Mouse (Mus musculus): ENCODE data around the gene Prr22. TPM values are rescaled to one million over a fixed set of nuclear protein-coding genes. Genes with fewer than 3 reads are reported as not detected.

Prr22 gene
- total and polyA plus RNA-seq, 3 experiments, result 0.15 to 1.3 (median 0.93) TPM

- H3K9me3 ChIP-seq (replicated peaks; ENCODE audit: low read length), result no peaks in the 10 kb centered on the region
- no peak overlapping the region for H3K9ac ChIP-seq (ENCODE audit: insufficient read depth, low read depth)
- H3K4me3 ChIP-seq (replicated peaks in 1 of 3; ENCODE audit: low read depth in 2 of 3, low read length in 2 of 3, poor library complexity in 1 of 3), result no peak overlapping the region
- peaks cover 74% of the 10 kb centered on the region for H3K27me3 ChIP-seq (replicated peaks)
- no peak overlapping the region for H3K27ac ChIP-seq (ENCODE audit: insufficient read depth, low read depth)
- TF ChIP-seq MAZ (IDR thresholded peaks at IDR 0.05; ENCODE audit: low read depth, low read length), result no peak
- TF ChIP-seq BHLHE40 (IDR thresholded peaks at IDR 0.05; ENCODE audit: low read depth, low read length), result no peak
- no peak for TF ChIP-seq IRF4 (IDR thresholded peaks at IDR 0.05; ENCODE audit: low read depth, low read length)
- no peak for TF ChIP-seq MAX (IDR thresholded peaks at IDR 0.05; ENCODE audit: low read length)
- TF ChIP-seq TCF12 (IDR thresholded peaks at IDR 0.05; ENCODE audit: low read depth, low read length), result no peak
- TF ChIP-seq POLR2A (IDR thresholded peaks at IDR 0.05; ENCODE audit: low read depth, low read length), result no peak
- TF ChIP-seq RCOR1 (conservative IDR thresholded peaks at IDR 0.05; ENCODE audit: low read depth, low read length), result no peak
- TF ChIP-seq ZKSCAN1 (IDR thresholded peaks at IDR 0.05; ENCODE audit: borderline replicate concordance, low read depth, low read length), result no peak
- no peak for TF ChIP-seq JUN (IDR thresholded peaks at IDR 0.05; ENCODE audit: insufficient read depth, low read depth, low read length)
- no peak for TF ChIP-seq HCFC1 (IDR thresholded peaks at IDR 0.05; ENCODE audit: low read depth, low read length)
- in situ Hi-C loops (cut with MboI; ENCODE audit: low pct_ligation_motif_present, low pct_unique_long_range_greater_than_20kb, low sequenced_read_pairs) (no loop called here), dilution Hi-C loops (cut with MboI; ENCODE audit: extremely low pct_ligation_motif_present, extremely low pct_unique_long_range_greater_than_20kb, low sequenced_read_pairs) (no loop called here)
- H3K4me1 ChIP-seq (ENCODE audit: control insufficient read depth in 1 of 2, insufficient read depth in 2 of 2), result no peaks in the 10 kb centered on the region
- no peak overlapping the region for H3K4me2 ChIP-seq (ENCODE audit: insufficient read depth, low read depth, poor library complexity, severe bottlenecking)
- DNase-seq (ENCODE audit: extremely low read depth), result no peak
- no peaks in the 10 kb centered on the region for H3K79me2 ChIP-seq (replicated peaks; ENCODE audit: control insufficient read depth, extremely low read depth, insufficient read depth, poor library complexity, severe bottlenecking)
- no peaks in the 10 kb centered on the region for H3K36me3 ChIP-seq (replicated peaks in 1 of 2; ENCODE audit: control insufficient read depth in 1 of 2, insufficient read depth in 1 of 2, low read length in 1 of 2)
Measured at GRCm38 (mm10) chr17:56788886-56789285, 18.8 kb downstream of the Prr22 start.

GRCm38 (mm10) chr17:56789286-56789685 lies 19.2 kb downstream of the Prr22 start:
- peaks cover 76% of the 10 kb centered on the region for H3K27me3 ChIP-seq (replicated peaks)
- in situ Hi-C loops (cut with MboI; ENCODE audit: low pct_ligation_motif_present, low pct_unique_long_range_greater_than_20kb, low sequenced_read_pairs) (no loop called here), dilution Hi-C loops (cut with MboI; ENCODE audit: extremely low pct_ligation_motif_present, extremely low pct_unique_long_range_greater_than_20kb, low sequenced_read_pairs) (no loop called here)
- TF ChIP-seq EP300 (IDR thresholded peaks at IDR 0.05; ENCODE audit: low read length) (no peak), RCOR1 (conservative IDR thresholded peaks at IDR 0.05; ENCODE audit: low read depth, low read length) (no peak), PAX5 (IDR thresholded peaks at IDR 0.05; ENCODE audit: low read length) (no peak), TBP (conservative IDR thresholded peaks at IDR 0.05; ENCODE audit: low read depth, low read length) (no peak), JUND (conservative IDR thresholded peaks at IDR 0.05; ENCODE audit: low read depth, low read length) (no peak), MXI1 (IDR thresholded peaks at IDR 0.05; ENCODE audit: low read depth, low read length) (no peak), BHLHE40 (IDR thresholded peaks at IDR 0.05; ENCODE audit: low read depth, low read length) (no peak), ELF1 (IDR thresholded peaks at IDR 0.05; ENCODE audit: low read depth, low read length) (no peak), JUN (IDR thresholded peaks at IDR 0.05; ENCODE audit: insufficient read depth, low read depth, low read length) (no peak), MAX (IDR thresholded peaks at IDR 0.05; ENCODE audit: low read length) (no peak), MAZ (IDR thresholded peaks at IDR 0.05; ENCODE audit: low read depth, low read length) (no peak), CHD2 (IDR thresholded peaks at IDR 0.05; ENCODE audit: low read length) (no peak), UBTF (IDR thresholded peaks at IDR 0.05; ENCODE audit: low read depth, low read length) (no peak), USF2 (conservative IDR thresholded peaks at IDR 0.05; ENCODE audit: low read depth, low read length) (no peak)
- H3K27ac ChIP-seq (ENCODE audit: insufficient read depth, low read depth), result no peak overlapping the region
- no peaks in the 10 kb centered on the region for H3K36me3 ChIP-seq (replicated peaks in 1 of 2; ENCODE audit: control insufficient read depth in 1 of 2, insufficient read depth in 1 of 2, low read length in 1 of 2)
- no peaks in the 10 kb centered on the region for H3K79me2 ChIP-seq (replicated peaks; ENCODE audit: control insufficient read depth, extremely low read depth, insufficient read depth, poor library complexity, severe bottlenecking)
- no peak overlapping the region for H3K4me2 ChIP-seq (ENCODE audit: insufficient read depth, low read depth, poor library complexity, severe bottlenecking)
- no peak overlapping the region for H3K4me3 ChIP-seq (replicated peaks in 1 of 3; ENCODE audit: low read depth in 2 of 3, low read length in 2 of 3, poor library complexity in 1 of 3)
- no peaks in the 10 kb centered on the region for H3K9me3 ChIP-seq (replicated peaks; ENCODE audit: low read length)
- DNase-seq (ENCODE audit: extremely low read depth), result no peak
- H3K9ac ChIP-seq (ENCODE audit: insufficient read depth, low read depth), result no peak overlapping the region
- H3K4me1 ChIP-seq (ENCODE audit: control insufficient read depth in 1 of 2, insufficient read depth in 2 of 2), result no peaks in the 10 kb centered on the region
